Mouse (Mus musculus): ENCODE measurements around the gene Rhbdl1.

GRCm38 (mm10) chr17:25802825-25803517 lies 34.1 kb downstream of the Rhbdl1 start:
- no peak for TF ChIP-seq POLR2A (IDR thresholded peaks at IDR 0.05; ENCODE audit: low read depth, low read length)
- no peak for TF ChIP-seq CTCF (IDR thresholded peaks at IDR 0.05; ENCODE audit: borderline replicate concordance, insufficient read depth, low read length)
